Mouse (Mus musculus): ENCODE measurements around the gene Zfyve27.

DNA sequence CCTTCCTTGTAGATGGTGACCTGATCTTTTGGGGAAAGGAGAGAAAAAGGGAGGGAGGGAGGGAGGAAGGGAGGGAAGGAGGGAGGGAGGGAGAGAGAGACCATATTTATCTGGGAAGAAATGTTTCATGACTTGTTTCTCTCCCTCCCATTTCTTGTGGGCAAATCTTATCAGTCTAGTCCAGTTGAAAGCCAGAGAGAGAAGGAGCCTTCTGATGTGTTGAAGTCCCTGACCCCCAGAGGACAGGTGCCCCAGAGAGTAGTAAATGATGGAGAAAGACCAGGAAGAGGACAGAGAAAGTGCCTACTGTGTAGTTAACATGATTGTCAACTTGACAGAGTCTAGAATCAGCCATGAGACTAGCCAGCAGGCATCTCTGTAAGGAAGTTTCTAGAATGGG is 28.7 kb upstream of the Zfyve27 start:
- no peak for TF ChIP-seq CTCF (IDR thresholded peaks at IDR 0.05; ENCODE audit: insufficient read depth, low read length)
- TF ChIP-seq POLR2A (IDR thresholded peaks at IDR 0.05; ENCODE audit: borderline replicate concordance, extremely low read depth, low read depth, low read length), result no peak

Data from lung, adult 2 months (tissue).